Mouse (Mus musculus): ENCODE data around the gene Bcap31. TPM values are rescaled to one million over a fixed set of nuclear protein-coding genes. Genes with fewer than 3 reads are reported as not detected.
A peak's percentile ranks its signal among the peaks of the same experiment; 100 is the strongest.
"Not testable (repeated sequence)": the region's sequence is repeated elsewhere in the genome, so short reads cannot be mapped to it uniquely, and the experiment has no call there.

Bcap31 gene
- total RNA-seq (2014; fragmentation: Nextera tagmentation), result 127 and 157 TPM in 2 replicates
- 255 and 292 TPM in 2 replicates for total RNA-seq (2017)

- ATAC-seq (replicated peaks; ENCODE audit: poor library complexity, severe bottlenecking), result peak; percentile 76
Measured at GRCm38 (mm10) chrX:73716109-73716661, at the start of gene Bcap31, which contains the start of gene Abcd1. Gene Bcap31 (minus strand): TSS chrX:73716175. Gene Abcd1 (plus strand): TSS chrX:73716597.

- peak; percentile 76 for ATAC-seq (replicated peaks; ENCODE audit: poor library complexity, severe bottlenecking)
Measured at GRCm38 (mm10) chrX:73765311-73765710, 49.3 kb upstream of the Bcap31 start.

- 0 out of 2 replicates have a peak, but pooled peaks have one; percentile 7 for ATAC-seq (replicated peaks; ENCODE audit: poor library complexity, severe bottlenecking)
Measured at GRCm38 (mm10) chrX:73758611-73759290, 42.8 kb upstream of the Bcap31 start.

DNA sequence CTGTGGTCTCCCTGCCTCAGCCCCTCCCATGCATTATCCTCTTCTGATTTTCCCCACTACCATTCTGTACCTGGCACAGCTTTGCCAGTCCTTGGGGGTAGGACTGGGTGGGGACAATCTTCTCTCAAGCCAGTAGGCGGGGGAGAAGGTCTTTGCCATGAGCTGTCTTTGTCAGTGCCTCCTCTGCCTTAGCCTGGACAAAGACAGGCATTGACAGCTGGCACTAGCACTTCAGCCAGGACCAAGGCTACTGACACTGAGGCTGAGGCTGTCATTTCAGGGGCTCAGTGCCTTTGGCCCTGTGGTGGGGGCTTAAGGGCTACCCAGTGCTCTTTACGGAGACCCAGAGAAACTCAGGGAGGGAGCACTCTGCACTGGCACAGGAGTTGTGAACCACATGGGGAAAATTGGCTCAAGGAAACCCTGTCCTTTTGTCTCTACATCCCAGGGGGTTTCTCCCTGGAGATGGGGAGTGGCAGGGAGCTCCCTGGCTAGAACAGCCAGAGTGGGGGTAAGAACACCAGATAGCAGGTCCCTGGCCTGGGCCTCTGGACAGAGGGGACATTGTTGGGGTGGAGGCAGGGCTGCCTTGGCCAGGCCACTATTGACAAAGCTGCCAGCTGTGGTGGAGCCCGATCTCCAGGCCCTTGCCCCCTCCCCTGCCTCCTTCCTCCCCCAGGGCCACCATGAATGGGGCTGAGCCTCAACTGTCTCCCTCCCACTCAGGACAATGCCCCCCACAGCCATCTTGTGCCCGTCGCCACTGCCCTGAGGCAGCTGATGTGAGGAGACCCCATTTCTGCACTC lies 40.6 kb upstream of the Bcap31 start, which contains the start of gene Plxnb3:
Gene Plxnb3, plus strand, starts transcription at position 757 of the 807 bp plus-strand sequence.
- no peak for ATAC-seq (replicated peaks; ENCODE audit: poor library complexity, severe bottlenecking)

GRCm38 (mm10) chrX:73748977-73749376 lies 33.0 kb upstream of the Bcap31 start:
- no peak for ATAC-seq (replicated peaks; ENCODE audit: poor library complexity, severe bottlenecking)

DNA sequence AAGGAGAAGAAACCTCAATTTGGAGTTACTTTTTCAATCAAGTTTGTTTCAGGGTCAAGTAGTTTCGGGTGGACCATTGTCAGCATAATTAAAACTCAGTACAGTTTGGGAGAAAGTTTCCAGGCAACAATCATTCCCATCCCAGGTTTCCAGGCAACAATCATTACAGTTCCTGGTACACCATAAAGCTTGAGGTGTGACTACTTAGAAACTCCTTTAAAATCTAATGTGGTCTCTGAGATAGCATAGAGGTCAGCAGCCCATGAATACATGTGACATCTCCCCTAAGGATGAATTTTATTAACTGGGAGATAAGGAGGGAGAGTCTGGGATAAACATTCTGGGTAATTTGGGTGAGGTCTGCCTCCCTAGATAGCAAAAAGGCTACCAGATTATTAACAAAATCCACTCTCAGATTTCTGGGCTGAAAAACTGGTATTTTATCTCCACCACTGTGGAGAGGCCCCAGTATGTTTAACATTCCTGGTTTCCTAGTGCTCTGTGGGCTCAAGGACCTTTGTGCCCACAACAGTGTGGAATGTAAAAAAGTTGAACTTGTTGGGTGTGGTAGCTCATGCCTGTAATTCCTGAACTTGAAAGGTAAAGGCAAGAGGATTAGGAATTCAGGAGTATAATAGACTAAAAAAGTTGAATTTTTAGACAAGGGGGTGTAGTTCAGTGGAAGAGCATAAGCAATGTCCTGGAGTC lies 29.0 kb upstream of the Bcap31 start:
- no peak for ATAC-seq (replicated peaks; ENCODE audit: poor library complexity, severe bottlenecking)

DNA sequence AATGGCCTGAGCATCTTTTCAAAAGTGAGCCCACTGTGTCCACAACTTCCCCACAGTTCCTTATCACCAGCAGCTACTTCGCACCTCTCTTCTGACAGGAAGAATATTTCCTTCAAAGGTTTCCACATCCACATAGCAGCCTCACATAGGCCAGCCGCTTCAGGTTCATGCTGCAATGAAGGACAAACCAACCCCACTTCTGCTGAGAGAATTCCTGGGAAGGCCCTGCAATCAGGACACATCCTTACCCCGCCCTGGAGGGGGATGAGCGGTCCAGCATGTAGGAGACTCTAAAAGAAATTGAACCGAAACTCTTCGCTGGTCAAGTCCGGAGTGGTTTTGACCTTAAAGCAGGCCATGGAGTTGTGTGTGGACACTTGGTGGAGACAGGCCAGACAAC lies 23.9 kb upstream of the Bcap31 start:
- ATAC-seq (replicated peaks; ENCODE audit: poor library complexity, severe bottlenecking), result not testable (repeated sequence)

- no peak for ATAC-seq (replicated peaks; ENCODE audit: poor library complexity, severe bottlenecking)
Measured at GRCm38 (mm10) chrX:73739151-73739550, 23.2 kb upstream of the Bcap31 start.

DNA sequence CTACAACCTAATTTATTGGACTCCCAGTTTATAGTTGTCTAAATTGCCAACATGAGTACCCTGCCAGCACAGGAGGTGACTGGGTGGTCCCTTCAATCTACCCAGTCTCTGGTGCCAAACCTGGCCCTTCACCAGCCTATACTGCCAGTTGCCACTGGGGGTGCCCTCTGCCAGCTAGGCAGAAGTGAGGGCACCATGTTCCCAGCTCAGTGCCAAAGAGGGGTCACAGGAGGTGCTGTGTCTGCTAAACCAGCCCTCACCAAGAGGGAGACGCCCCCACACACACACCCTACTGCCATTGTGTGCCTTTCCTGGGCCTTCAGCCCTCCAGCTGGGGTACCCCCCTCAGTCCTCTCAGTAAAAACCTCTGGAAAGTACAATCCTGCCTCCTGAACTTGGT lies 22.2 kb upstream of the Bcap31 start:
- 0 out of 2 replicates have a peak, but pooled peaks have one; percentile 37 for ATAC-seq (replicated peaks; ENCODE audit: poor library complexity, severe bottlenecking)

GRCm38 (mm10) chrX:73730908-73731307 lies 14.9 kb upstream of the Bcap31 start:
- ATAC-seq (replicated peaks; ENCODE audit: poor library complexity, severe bottlenecking), result no peak

DNA sequence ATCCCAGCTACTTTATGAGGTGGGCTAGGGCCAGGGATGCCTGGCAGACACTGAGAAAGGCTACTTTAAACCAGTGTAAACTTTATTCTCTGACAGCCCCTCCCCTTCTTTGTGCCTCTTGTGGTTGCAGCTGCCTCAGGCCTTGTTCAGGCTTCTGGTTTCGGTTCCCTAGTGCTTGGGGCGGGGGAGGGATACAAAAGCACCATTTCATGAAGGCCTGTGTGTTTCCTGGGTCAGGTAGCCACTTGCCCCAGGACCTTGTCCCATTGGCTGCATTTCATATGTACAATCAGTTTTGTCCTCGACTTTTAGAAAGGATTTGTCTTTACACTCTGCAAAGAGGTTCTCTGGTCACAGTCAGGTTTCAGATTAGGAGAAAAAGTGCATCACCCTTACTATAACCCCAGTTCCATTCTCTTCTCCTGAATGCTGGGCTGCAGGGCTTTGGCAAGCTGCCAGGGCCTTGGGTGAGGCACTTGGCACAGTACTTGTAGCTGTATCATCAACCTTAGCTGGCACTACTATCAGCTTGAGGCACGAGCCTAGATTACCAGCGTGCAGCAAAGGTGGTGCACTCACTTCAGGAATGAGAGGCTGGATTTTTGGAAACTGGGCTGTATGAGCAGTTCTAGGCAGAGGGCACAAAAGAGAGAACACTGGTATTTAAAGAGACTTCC lies 2.8 kb upstream of the Bcap31 start:
- peak; percentile 30 for ATAC-seq (replicated peaks; ENCODE audit: poor library complexity, severe bottlenecking)

DNA sequence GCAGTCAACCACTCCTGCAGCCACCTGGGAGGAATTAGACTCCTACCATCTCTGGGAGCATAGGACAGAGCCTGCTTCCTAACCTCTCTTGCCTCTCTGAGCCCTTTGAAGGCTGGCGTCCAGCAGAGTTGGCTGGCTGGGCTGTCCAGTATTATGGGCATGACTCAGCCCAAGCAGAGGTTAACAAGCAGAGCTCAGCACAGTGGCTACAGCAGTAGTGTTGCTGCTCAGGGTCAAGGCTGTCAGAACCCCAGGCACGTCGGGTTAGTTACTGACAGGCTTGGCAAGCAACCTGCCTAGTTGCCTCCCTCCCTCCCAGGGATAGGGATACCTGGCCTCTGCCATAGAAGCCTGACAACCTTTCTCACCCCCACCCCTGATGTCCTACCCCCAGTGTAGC lies 2.3 kb upstream of the Bcap31 start:
- ATAC-seq (replicated peaks; ENCODE audit: poor library complexity, severe bottlenecking), result no peak

GRCm38 (mm10) chrX:73717667-73718066 lies 1.7 kb upstream of the Bcap31 start:
- ATAC-seq (replicated peaks; ENCODE audit: poor library complexity, severe bottlenecking), result no peak

- no peak for ATAC-seq (replicated peaks; ENCODE audit: poor library complexity, severe bottlenecking)
Measured at GRCm38 (mm10) chrX:73716709-73717545, 952 bp upstream of the Bcap31 start.

GRCm38 (mm10) chrX:73715476-73716108 lies 383 bp downstream of the Bcap31 start:
- no peak for ATAC-seq (replicated peaks; ENCODE audit: poor library complexity, severe bottlenecking)

GRCm38 (mm10) chrX:73700472-73700871 lies 15.5 kb downstream of the Bcap31 start:
- ATAC-seq (replicated peaks; ENCODE audit: poor library complexity, severe bottlenecking), result no peak

- ATAC-seq (replicated peaks; ENCODE audit: poor library complexity, severe bottlenecking), result peak; percentile 97
Measured at GRCm38 (mm10) chrX:73690917-73691629, 24.9 kb downstream of the Bcap31 start.

GRCm38 (mm10) chrX:73685629-73686028 lies 30.3 kb downstream of the Bcap31 start:
- no peak for ATAC-seq (replicated peaks; ENCODE audit: poor library complexity, severe bottlenecking)

Data from granulocyte monocyte progenitor cell, adult 5-6 weeks (primary cell).